Mouse (Mus musculus) megakaryocyte, embryonic 14.5 days (primary cell): Measurements from ENCODE around the gene Pcdh7.

Experiments
- FLI1 ChIP-seq: IDR thresholded peaks from 2 replicates; pipeline ENCODE4 v1.6.1; 2012; ENCODE audit warnings: low read length, inconsistent platforms, mixed read lengths
- GATA1 ChIP-seq: IDR thresholded peaks from 3 replicates; pipeline ENCODE4 v1.6.1; 2012; ENCODE audit warnings: mixed read lengths, low read length, inconsistent platforms, borderline replicate concordance

GRCm38 (mm10) chr5:57755791-57756190, 38.0 kb downstream of the Pcdh7 start:
- TF ChIP-seq GATA1 (no peak), FLI1 (no peak)
